Mouse (Mus musculus) E14TG2a.4 (cell line): ENCODE measurements around the gene Zfp142.

Experiments
- H3K27me3 ChIP-seq: 2 replicates; pipeline ENCODE4 v1.6.1; 2014; ENCODE audit warnings: low read length, control low read depth; ENCODE audit not compliant: insufficient read depth
- H3K36me3 ChIP-seq: 2 replicates; pipeline ENCODE4 v1.6.1; 2014; ENCODE audit warnings: low read length, control low read depth; ENCODE audit not compliant: insufficient read depth
- H3K4me1 ChIP-seq: replicated peaks from 2 replicates; pipeline ENCODE4 v1.6.1; 2014; ENCODE audit warnings: low read depth, low read length, control low read depth
- H3K4me3 ChIP-seq: replicated peaks from 2 replicates; pipeline ENCODE4 v1.5.1; 2014; ENCODE audit warnings: mild to moderate bottlenecking, low read length
- H3K9me3 ChIP-seq: 2 replicates; pipeline ENCODE4 v1.6.1; 2014; ENCODE audit warnings: low read length, control low read depth
- CTCF ChIP-seq: conservative IDR thresholded peaks from 2 replicates; pipeline ENCODE4 v1.5.1; 2014; ENCODE audit warnings: low read length
- NANOG ChIP-seq: IDR thresholded peaks from 2 replicates; pipeline ENCODE4 v1.6.1; 2014; ENCODE audit warnings: borderline replicate concordance, low read length, mixed read lengths
- POU5F1 ChIP-seq: IDR thresholded peaks from 2 replicates; pipeline ENCODE4 v1.6.1; 2014; ENCODE audit warnings: low read length, borderline replicate concordance

Gene Zfp142

GRCm38 (mm10) chr1:74538650-74539049 is 49.4 kb downstream of the Zfp142 start:
- H3K4me1 ChIP-seq = peaks cover 8% of the 10 kb centered on the region
- TF ChIP-seq NANOG = no peak
- no peak for TF ChIP-seq POU5F1
- TF ChIP-seq CTCF = no peak
- H3K4me3 ChIP-seq = no peak overlapping the region
- no peaks in the 10 kb centered on the region for H3K36me3 ChIP-seq
- no peaks in the 10 kb centered on the region for H3K27me3 ChIP-seq
- no peaks in the 10 kb centered on the region for H3K9me3 ChIP-seq

GRCm38 (mm10) chr1:74528589-74528988 is 59.5 kb downstream of the Zfp142 start:
- H3K36me3 ChIP-seq = peaks cover 97% of the 10 kb centered on the region
- H3K9me3 ChIP-seq = peaks cover 5% of the 10 kb centered on the region; the same call in 1 of the 2 replicates
- H3K4me1 ChIP-seq = no peaks in the 10 kb centered on the region
- H3K4me3 ChIP-seq = no peak overlapping the region
- TF ChIP-seq CTCF = no peak
- no peak for TF ChIP-seq NANOG
- TF ChIP-seq POU5F1 = no peak
- H3K27me3 ChIP-seq = no peaks in the 10 kb centered on the region

- TF ChIP-seq POU5F1 (no peak), CTCF (no peak), NANOG (no peak)
- H3K36me3 ChIP-seq = peaks cover 98% of the 10 kb centered on the region
- H3K4me1 ChIP-seq = no peaks in the 10 kb centered on the region
- no peaks in the 10 kb centered on the region for H3K27me3 ChIP-seq
- H3K9me3 ChIP-seq = no peaks in the 10 kb centered on the region
- H3K4me3 ChIP-seq = no peak overlapping the region
Measured at GRCm38 (mm10) chr1:74524746-74525145, 63.3 kb downstream of the Zfp142 start.

GRCm38 (mm10) chr1:74519875-74520274 is 68.2 kb downstream of the Zfp142 start:
- peaks cover 5% of the 10 kb centered on the region for H3K4me1 ChIP-seq
- peaks cover 83% of the 10 kb centered on the region for H3K36me3 ChIP-seq
- H3K9me3 ChIP-seq = no peaks in the 10 kb centered on the region
- no peak overlapping the region for H3K4me3 ChIP-seq
- TF ChIP-seq CTCF = no peak
- no peak for TF ChIP-seq POU5F1
- TF ChIP-seq NANOG = no peak
- no peaks in the 10 kb centered on the region for H3K27me3 ChIP-seq
